Mouse (Mus musculus): ENCODE results near the gene Olfr450.

The Olfr450 gene

DNA sequence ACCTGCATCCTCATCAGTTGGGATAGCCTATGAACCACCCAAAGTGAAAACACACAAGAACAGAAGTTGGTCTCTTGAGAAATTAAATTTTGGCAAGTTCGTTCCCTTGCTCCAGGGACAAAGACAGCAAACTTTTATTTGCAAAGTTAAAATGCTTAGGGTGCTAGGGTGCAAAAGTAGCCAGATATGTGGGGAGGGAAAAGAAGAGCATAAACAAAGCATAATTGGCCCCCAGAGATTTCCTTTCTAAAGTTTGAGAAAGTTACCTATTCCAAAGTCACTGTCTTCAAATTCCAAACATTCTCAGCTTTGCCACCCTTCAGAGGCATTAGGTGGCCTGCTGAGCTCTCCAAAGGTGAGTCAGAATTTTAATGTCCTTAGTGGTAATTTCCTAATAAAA, at the start of gene Olfr450:
Olfr450 (plus strand) TSS at position 301 of the 400 bp plus-strand sequence.
- DNase-seq: no peak

DNA sequence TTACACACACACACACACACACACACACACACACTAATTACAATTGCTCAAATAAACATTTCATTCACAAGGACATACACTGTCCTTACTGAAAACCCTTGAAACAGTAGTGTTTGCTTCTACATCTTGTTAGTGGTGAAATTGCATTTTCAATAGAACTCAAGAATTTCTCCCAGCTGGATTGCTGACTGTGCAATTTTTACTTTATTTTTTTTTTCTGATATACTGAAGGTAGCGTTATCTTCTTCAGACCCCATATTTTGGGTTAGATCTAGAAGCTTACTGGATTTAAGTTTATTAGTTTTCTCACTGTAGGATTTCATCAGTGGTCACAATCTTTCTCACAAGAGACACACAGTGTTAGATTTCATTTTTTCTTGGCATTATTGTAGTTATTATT, 34.7 kb upstream of the Olfr450 start:
- no peak for DNase-seq

DNA sequence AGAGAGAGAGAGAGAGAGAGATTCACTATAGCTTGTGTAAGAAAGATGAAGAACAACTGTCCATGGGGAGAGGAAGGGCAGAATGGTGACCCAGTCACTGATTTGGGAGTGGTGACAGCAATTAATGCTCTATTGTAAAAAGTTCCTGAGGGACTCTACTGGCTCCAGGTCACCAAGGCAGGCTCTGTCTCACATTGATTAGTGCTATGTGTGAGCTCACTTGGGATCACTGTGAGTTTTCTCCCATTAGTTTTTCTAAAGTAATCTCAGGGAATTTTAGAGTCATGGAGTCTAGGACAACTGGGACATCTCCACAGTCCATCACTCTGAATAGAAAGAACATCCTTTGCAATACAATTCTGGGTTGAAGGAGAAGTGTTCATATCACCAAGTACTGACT, 26.9 kb upstream of the Olfr450 start, which contains the start of gene Olfr452:
Olfr452 (plus strand) TSS at position 301 of the 400 bp plus-strand sequence.
- DNase-seq: no peak

DNA sequence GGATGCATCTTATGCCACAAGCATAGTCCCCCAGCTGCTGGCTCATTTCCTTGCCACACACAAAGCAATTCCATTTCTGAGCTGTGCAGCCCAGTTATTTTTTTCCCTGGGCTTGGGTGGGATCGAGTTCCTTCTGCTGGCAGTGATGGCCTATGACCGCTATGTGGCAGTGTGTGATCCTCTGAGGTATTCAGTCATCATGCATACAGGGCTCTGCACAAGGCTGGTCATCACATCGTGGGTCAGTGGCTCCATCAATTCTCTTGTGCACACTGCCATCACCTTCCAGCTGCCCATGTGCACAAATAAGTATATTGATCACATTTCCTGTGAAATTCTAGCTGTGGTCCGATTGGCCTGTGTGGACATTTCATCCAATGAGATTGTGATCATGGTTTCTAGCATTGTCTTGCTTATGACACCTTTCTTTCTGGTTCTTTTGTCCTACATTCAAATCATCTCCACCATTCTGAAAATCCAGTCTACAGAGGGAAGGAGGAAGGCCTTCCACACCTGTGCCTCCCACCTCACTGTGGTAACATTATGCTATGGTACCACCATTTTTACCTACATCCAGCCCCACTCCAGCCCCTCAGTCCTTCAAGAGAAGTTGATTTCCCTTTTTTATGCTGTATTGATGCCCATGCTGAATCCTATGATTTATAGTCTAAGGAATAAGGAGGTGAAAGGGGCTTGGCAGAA, 21.3 kb upstream of the Olfr450 start:
- DNase-seq: no peak

DNA sequence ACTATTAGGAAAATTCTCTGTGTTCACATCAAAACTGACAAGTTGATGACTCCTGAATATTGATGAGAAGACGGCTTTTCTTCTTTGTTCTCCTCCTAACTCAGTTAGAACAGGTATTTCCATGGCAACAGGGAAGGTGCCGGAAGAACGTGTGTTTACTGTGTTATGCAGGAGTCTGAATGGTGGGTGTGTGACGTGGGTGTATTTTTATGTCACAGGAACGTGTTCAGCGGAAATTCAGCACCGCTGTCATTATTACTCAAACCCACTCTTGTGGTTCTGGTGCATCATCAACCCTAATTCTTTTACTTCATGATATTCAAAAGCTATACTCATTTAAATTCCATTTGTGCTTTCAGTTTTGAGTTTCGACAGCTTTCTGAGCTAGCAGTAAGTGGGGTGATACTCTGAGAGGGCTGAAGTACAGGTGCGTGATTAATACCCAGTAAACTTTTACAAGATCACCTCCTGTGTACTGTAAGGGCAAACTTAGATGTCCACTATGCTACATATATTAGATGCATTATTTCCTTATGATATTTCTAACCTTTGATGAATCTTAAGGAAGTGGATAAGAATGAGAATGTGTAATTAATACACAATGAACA, 20.7 kb upstream of the Olfr450 start:
- no peak for DNase-seq

DNA sequence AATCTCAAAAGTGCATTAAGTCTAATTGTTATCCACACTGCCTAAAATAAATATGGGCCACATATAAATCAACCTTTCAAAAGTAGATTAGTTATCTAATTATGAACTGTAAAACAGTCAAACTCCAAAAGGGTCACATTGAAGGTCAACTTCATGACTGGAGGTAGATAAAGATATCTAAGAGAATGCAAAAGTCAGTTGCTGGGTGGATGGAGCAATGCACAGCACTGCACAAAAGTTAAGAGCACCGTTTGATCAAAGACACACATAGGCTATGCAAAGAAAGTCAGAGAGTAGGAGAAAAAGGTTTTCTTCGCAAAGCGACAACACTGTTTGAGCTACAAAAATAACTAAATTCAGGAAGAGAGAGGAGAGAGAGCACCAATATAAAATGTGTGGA, 16.8 kb upstream of the Olfr450 start:
- DNase-seq: no peak

DNA sequence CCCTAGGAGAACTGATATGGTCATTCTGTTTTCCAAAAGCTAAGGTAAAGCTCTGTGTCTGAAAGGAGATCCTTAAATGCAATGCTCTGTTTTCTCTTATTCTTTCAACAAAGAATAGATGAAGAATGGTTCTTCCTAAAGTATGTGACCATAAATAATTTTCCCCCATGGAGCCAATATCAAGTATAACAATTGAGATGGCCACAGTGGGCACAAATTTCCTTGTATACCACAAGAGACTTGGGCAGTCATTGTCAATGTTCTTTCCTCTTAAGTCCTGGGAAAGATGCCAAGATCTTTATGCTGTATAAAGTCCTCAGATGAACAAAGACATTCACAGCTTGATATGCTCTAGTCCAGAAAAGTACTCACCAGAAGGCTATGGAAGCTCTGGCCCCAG, 22.3 kb downstream of the Olfr450 start, which contains the start of gene Olfr449:
Olfr449 (plus strand) TSS at position 301 of the 400 bp plus-strand sequence.
- DNase-seq: no peak

DNA sequence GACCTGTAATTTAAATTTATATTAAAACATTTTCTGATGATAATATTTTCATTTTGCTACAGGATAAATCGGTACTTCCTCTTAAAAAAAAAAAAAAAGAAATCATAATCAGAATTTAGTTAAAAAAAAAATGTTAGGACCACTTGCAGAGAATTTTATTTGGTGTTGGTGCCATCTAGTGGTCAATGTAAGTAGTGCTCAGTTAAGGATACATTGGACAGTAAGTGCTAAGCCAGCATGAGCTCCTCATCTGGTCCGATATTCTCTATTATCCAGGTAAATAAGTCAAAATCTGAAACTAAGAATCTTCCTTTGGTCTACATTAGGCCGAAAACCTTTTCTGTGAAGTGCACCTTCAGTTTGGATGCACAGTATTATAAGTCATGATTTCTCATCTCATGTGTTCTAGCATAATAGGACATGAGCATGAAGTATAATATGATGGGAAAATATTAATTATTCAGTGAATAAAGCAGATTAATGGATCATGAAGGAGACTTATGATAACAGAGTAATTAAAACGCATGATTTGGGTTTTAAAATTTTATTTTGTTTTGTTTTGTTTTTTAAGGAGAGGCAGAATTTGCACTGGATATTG, 48.6 kb downstream of the Olfr450 start:
- no peak for DNase-seq
